Mouse (Mus musculus): ENCODE measurements at regions not wholly inside any gene's neighbourhood (a gene's known extent, or its start where the extent isn't known, plus 50 kb on each side); places are given as distances from the start of the nearest gene placed in this dataset.

- no peak for TF ChIP-seq ELF1 (IDR thresholded peaks at IDR 0.05; ENCODE audit: low read depth, low read length)
- no peak for TF ChIP-seq RCOR1 (conservative IDR thresholded peaks at IDR 0.05; ENCODE audit: low read depth, low read length)
- no peak for TF ChIP-seq TBP (conservative IDR thresholded peaks at IDR 0.05; ENCODE audit: low read depth, low read length)
- no peak for TF ChIP-seq MAZ (IDR thresholded peaks at IDR 0.05; ENCODE audit: low read depth, low read length)
- no peak for TF ChIP-seq POLR2A (IDR thresholded peaks at IDR 0.05; ENCODE audit: low read depth, low read length)
- no peak for TF ChIP-seq E2F4 (IDR thresholded peaks at IDR 0.05; ENCODE audit: insufficient replicate concordance, low read depth, low read length)
These were observed 900.3 kb downstream of the Tbl1xr1 start for GRCm38 (mm10) chr3:22976801-22977200.
